Mouse (Mus musculus) lung, postnatal 0 days (tissue): Measurements from ENCODE around the gene Cpxm1. TPM values are rescaled to one million over a fixed set of nuclear protein-coding genes. Genes with fewer than 3 reads are reported as not detected.

Experiments
- ATAC-seq: fragments of 200-750 bp; cut with Nextera tagmentation; 2 replicates; pipeline ENCODE4 v1.8.0; 2017; ENCODE audit warnings: moderate library complexity
- DNase-seq: peaks from one replicate; pipeline ENCODE4 v3.0.0-alpha.2; 2016; ENCODE audit warnings: low spot score
- H3K27ac ChIP-seq: fragments of 300-500 bp; sonication (generic); 2 replicates; pipeline ENCODE4 v1.5.1; 2014; ENCODE audit warnings: antibody characterized with exemption, mild to moderate bottlenecking, low read length, mixed read lengths
- H3K27me3 ChIP-seq: fragments of 300-500 bp; sonication (generic); replicated peaks from 2 replicates; pipeline ENCODE4 v1.6.1; 2014; ENCODE audit warnings: low read length, mixed read lengths; ENCODE audit not compliant: insufficient read depth
- H3K36me3 ChIP-seq: fragments of 300-500 bp; sonication (generic); 2 replicates; pipeline ENCODE4 v1.6.1; 2014; ENCODE audit warnings: low read length, mixed read lengths; ENCODE audit not compliant: insufficient read depth
- H3K4me1 ChIP-seq: fragments of 300-500 bp; sonication (generic); 2 replicates; pipeline ENCODE4 v1.6.1; 2014; ENCODE audit warnings: antibody characterized with exemption, low read depth, low read length, mixed read lengths; ENCODE audit not compliant: insufficient read depth
- H3K4me2 ChIP-seq: fragments of 300-500 bp; sonication (generic); replicated peaks from 2 replicates; pipeline ENCODE4 v1.6.1; 2014; ENCODE audit warnings: low read depth, mild to moderate bottlenecking, low read length, moderate library complexity, mixed read lengths
- H3K4me3 ChIP-seq: fragments of 300-500 bp; sonication (generic); 2 replicates; pipeline ENCODE4 v1.5.1; 2014; ENCODE audit warnings: low read depth, low read length
- H3K9ac ChIP-seq: fragments of 300-500 bp; sonication (generic); replicated peaks from 2 replicates; pipeline ENCODE4 v1.6.1; 2014; ENCODE audit warnings: low read depth, mild to moderate bottlenecking
- H3K9me3 ChIP-seq: fragments of 300-500 bp; sonication (generic); 2 replicates; pipeline ENCODE4 v1.6.1; 2016; ENCODE audit warnings: low read length, mixed read lengths
- CTCF ChIP-seq: IDR thresholded peaks from 2 replicates; pipeline ENCODE4 v1.5.1; 2016; ENCODE audit warnings: antibody characterized with exemption, mild to moderate bottlenecking
- EP300 ChIP-seq: IDR thresholded peaks from 2 replicates; pipeline ENCODE4 v1.6.1; 2016; ENCODE audit warnings: antibody characterized with exemption, mild to moderate bottlenecking, control low read depth
- WGBS: fragments of 180-500 bp; shearing (Covaris S2); extraction: QIAGEN DNeasy Blood & Tissue Kit; methylation state at CpG from one replicate; pipeline ENCODE4 v1.1.7; 2014; 5-methylcytosine and 5-hydroxymethylcytosine counted together
- polyA plus RNA-seq: library from polyadenylated mRNA; unstranded; fragments of >200 nt; fragmentation: Nextera tagmentation; extraction: Ambion mirVana; gene quantifications from 2 replicates; pipeline ENCODE4 v1.2.1, GENCODE M21; 2015

Cpxm1 gene
- polyA plus RNA-seq, 1 experiment from 2014 or later, result 13.9 TPM

DNA sequence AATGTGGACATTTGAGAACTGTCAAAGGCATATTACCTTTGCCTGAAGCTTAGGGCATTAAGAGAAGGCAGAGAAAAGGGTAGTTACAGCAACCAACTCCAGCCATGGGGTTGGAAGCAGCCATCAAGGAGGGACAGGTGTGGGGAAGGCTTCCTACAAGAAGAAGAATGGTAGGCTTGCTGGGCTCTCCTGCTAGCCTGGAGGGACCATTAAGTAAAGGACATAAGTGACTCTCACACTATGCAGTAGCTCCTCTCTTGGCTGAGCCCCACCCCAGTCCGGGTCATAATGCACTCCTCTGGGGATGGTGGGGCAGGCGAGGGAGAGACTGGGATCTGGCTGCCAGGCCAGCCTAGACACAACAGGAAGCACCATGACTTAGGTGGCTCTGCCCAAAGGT is 8.8 kb upstream of the Cpxm1 start, which contains the start of gene Tmem239:
Gene Tmem239, plus strand, starts transcription at position 301 of the 400 bp plus-strand sequence.
- H3K9ac ChIP-seq, result no peak within 1 kb of the TSS
- ATAC-seq (no peak), DNase-seq (no peak)
- no peak within 1 kb of the TSS for H3K4me3 ChIP-seq
- WGBS, result 86% methylated on average over 2 of the region's 2 CpGs
- H3K4me2 ChIP-seq, result no peak within 1 kb of the TSS
- H3K27me3 ChIP-seq, result no peaks in the 10 kb centered on the region
- TF ChIP-seq EP300, result no peak
- no peak for TF ChIP-seq CTCF
- H3K9me3 ChIP-seq, result no peaks in the 10 kb centered on the region
- H3K36me3 ChIP-seq, result no peaks in the 10 kb centered on the region
- H3K27ac ChIP-seq, result no peak within 1 kb of the TSS
- no peaks in the 10 kb centered on the region for H3K4me1 ChIP-seq

DNA sequence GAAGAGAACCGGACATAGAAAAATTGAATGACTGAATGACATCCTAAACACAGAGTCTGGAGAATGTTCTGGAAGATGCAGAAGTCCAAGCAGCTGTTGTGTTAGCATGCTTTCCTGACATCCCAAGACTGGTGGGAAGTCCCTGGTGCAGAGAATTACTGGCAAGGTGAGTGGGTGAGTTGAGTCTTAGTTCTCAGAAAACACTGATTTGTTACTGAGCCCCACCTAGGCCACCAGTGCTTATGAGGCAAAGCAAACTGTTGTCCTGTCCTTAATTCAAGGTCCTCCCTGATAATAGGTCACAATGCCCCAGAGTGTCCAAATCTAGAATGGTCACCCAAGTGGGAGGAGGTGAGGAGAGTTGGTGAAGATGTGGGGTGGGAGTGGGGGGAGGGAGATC is 7.6 kb upstream of the Cpxm1 start, which contains the start of the genes Gm28372 and 1700020A23Rik:
Gene Gm28372, plus strand, starts transcription at position 301 of the 400 bp plus-strand sequence.
Gene 1700020A23Rik, plus strand, starts transcription at position 321 of the 400 bp plus-strand sequence.
- H3K27ac ChIP-seq, result no peak within 1 kb of the TSS
- no peak within 1 kb of the TSS for H3K4me2 ChIP-seq
- H3K27me3 ChIP-seq, result no peaks in the 10 kb centered on the region
- H3K9me3 ChIP-seq, result no peaks in the 10 kb centered on the region
- no peak within 1 kb of the TSS for H3K9ac ChIP-seq
- no peak for DNase-seq
- no peak for ATAC-seq
- no peak within 1 kb of the TSS for H3K4me3 ChIP-seq
- no peak for TF ChIP-seq EP300
- no peak for TF ChIP-seq CTCF
- H3K36me3 ChIP-seq, result no peaks in the 10 kb centered on the region
- WGBS, result 92% methylated on average over 1 of the region's 1 CpGs
- H3K4me1 ChIP-seq, result no peaks in the 10 kb centered on the region

DNA sequence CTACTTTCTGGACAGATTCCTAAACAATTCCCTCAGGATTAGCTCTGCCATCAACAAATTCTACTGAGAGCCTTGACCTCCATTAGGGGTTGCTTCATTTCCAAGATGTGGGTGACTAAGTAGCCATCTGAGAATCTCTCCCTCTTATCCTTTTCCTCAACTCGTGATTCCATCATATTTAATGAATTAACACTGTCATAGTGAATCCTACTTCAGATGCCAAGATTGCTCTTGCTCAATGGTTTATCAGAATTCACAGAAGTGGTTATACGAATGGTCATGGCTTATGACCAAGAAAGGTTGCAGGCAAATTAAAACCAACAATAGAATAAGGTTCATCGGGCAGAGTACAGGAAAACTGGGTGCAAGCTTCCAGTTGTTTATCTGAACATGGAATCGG is 4.5 kb upstream of the Cpxm1 start:
- TF ChIP-seq CTCF (no peak), EP300 (no peak)
- Histone ChIP-seq H3K9me3 (no peaks in the 10 kb centered on the region), H3K27me3 (no peaks in the 10 kb centered on the region), H3K4me2 (no peak overlapping the region), H3K36me3 (no peaks in the 10 kb centered on the region), H3K9ac (no peak overlapping the region), H3K4me1 (no peaks in the 10 kb centered on the region), H3K27ac (no peak overlapping the region), H3K4me3 (no peak overlapping the region)
- ATAC-seq (no peak), DNase-seq (no peak)
- 65% methylated on average over 4 of the region's 4 CpGs for WGBS

DNA sequence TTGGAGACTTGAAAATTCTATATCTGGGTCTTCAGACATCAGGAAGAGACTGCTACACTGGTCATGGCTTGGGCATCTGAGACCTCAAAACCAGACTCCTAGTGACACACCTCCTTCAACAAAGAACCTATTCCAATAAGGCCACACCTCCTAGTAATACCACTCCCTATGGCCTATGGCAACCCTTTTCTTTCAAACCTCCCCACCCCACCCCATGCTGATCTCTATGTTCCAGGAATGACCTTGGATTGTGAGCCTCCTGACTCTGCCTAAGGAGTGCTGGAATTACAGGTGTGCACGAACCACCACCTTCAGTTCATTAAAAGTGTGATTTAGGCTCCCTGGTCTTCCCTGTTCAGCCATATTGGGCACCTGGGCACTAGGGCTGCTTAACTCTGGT is 2.7 kb upstream of the Cpxm1 start:
- Histone ChIP-seq H3K36me3 (no peaks in the 10 kb centered on the region), H3K4me2 (no peak overlapping the region), H3K4me1 (no peaks in the 10 kb centered on the region), H3K27me3 (no peaks in the 10 kb centered on the region), H3K9ac (no peak overlapping the region), H3K9me3 (no peaks in the 10 kb centered on the region), H3K4me3 (no peak overlapping the region), H3K27ac (no peak overlapping the region)
- no peak for TF ChIP-seq CTCF
- no peak for TF ChIP-seq EP300
- DNase-seq (no peak), ATAC-seq (no peak)
- WGBS, result 88% methylated on average over 1 of the region's 1 CpGs

DNA sequence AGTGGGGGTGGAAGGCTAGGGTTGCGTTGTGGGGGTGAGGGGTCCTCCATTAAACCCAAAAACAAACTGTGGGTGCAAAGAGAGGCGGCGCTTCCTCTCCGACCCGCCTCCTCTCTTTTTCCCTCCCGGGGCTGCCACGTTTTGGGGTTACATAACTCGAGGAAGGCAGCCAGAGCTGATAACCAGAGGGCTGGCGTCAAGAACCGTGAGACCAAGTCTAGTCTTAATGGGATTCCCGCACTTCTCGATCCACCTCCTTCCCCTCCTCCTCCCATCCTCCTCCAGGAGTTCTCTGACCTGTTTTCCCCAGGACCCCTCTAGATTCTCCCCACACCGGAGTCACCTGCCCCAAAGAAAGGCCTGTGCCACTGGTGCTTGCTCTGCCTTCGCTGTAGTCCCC is 717 bp upstream of the Cpxm1 start:
- no peaks in the 10 kb centered on the region for H3K36me3 ChIP-seq
- DNase-seq (no peak), ATAC-seq (no peak)
- H3K27me3 ChIP-seq, result no peaks in the 10 kb centered on the region
- H3K27ac ChIP-seq, result no peak overlapping the region
- peak overlapping the region; percentile 90 for H3K4me2 ChIP-seq
- H3K9ac ChIP-seq, result no peak overlapping the region
- H3K9me3 ChIP-seq, result no peaks in the 10 kb centered on the region
- H3K4me1 ChIP-seq, result no peaks in the 10 kb centered on the region
- 11% methylated on average over 14 of the region's 14 CpGs for WGBS
- TF ChIP-seq EP300, result no peak
- no peak for TF ChIP-seq CTCF
- peak overlapping the region; percentile 53; the same call in 1 of the 2 replicates for H3K4me3 ChIP-seq

DNA sequence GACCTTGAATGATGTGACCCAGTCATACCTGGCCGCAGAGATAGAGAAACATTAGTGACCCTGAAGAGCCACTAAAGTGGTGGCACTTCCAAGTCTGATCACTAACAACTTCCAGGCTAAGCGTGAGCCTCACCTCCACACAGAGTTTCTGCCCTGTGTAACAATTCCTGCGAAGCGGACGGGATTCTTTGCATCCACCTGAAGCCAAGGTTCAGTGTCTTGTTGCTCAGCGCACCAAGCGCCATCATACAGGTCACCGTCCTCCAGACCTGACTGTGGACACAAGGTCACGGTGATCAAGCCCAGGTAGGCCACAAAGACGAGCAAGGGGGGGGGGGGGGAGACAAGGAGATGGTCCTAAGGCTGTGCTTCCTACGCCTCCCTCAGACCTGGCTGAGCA is 1.7 kb downstream of the Cpxm1 start:
- TF ChIP-seq CTCF, result no peak
- TF ChIP-seq EP300, result no peak
- ATAC-seq, result no peak
- Histone ChIP-seq H3K9me3 (no peaks in the 10 kb centered on the region), H3K9ac (no peak overlapping the region), H3K4me3 (no peak overlapping the region), H3K27me3 (no peaks in the 10 kb centered on the region), H3K4me2 (no peak overlapping the region), H3K4me1 (no peaks in the 10 kb centered on the region), H3K27ac (no peak overlapping the region), H3K36me3 (no peaks in the 10 kb centered on the region)
- 95% methylated on average over 11 of the region's 11 CpGs for WGBS
- no peak for DNase-seq

DNA sequence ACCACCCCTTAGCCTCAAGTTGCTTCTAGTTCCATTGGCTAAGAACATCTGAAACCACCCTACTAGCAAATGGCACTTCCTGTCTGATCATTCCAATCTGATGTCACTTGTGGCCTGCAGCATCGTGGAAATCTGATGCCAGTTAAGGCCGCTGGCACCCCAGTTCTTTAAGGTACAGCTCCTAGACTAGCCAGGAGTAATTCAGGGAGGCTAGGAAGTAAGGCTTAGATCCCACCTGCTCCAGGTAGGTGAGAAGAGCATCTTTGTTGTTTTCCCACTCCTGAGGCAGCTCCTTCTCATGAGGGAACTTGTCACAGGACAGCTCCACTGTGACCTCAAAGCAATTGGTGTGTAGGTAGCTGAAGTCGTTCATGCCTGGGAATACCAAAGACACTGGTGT is 4.5 kb downstream of the Cpxm1 start:
- no peaks in the 10 kb centered on the region for H3K27me3 ChIP-seq
- H3K4me2 ChIP-seq, result no peak overlapping the region
- no peak overlapping the region for H3K27ac ChIP-seq
- H3K36me3 ChIP-seq, result no peaks in the 10 kb centered on the region
- TF ChIP-seq EP300, result no peak
- TF ChIP-seq CTCF, result no peak
- H3K4me3 ChIP-seq, result no peak overlapping the region
- DNase-seq (no peak), ATAC-seq (no peak)
- WGBS, result 74% methylated on average over 3 of the region's 3 CpGs
- H3K9ac ChIP-seq, result no peak overlapping the region
- no peaks in the 10 kb centered on the region for H3K9me3 ChIP-seq
- H3K4me1 ChIP-seq, result no peaks in the 10 kb centered on the region
